Mouse (Mus musculus) layer of hippocampus, adult 8-10 months (tissue): ENCODE data around the gene Snrnp48. TPM values are rescaled to one million over a fixed set of nuclear protein-coding genes. Genes with fewer than 3 reads are reported as not detected.

Experiments used
- DNase-seq, 2 experiments: peaks; one replicate each; pipeline ENCODE4 v3.0.0; 2022; ENCODE audit warnings: low spot score in 2 of 2
- total RNA-seq, 4 experiments: library from RNA; stranded (reverse); gene quantifications; 2 replicates each; pipeline ENCODE4 v1.2.4; 2022

The Snrnp48 gene
- total RNA-seq: 10 to 100 TPM; 24.1 to 26.0 (median 24.5) TPM

GRCm38 (mm10) chr13:38204702-38205482 lies at the start of gene Snrnp48:
Gene Snrnp48, plus strand, starts transcription at chr13:38204938.
- peak; percentile 82 to 83 for DNase-seq

- no peak for DNase-seq
These were observed 49.2 kb upstream of the Snrnp48 start for GRCm38 (mm10) chr13:38155523-38155922.

GRCm38 (mm10) chr13:38157635-38158034 lies 47.1 kb upstream of the Snrnp48 start:
- no peak for DNase-seq

GRCm38 (mm10) chr13:38162002-38162401 lies 42.7 kb upstream of the Snrnp48 start:
- DNase-seq: no peak

GRCm38 (mm10) chr13:38162668-38163067 lies 42.1 kb upstream of the Snrnp48 start:
- no peak for DNase-seq

GRCm38 (mm10) chr13:38164932-38165331 lies 39.8 kb upstream of the Snrnp48 start:
- DNase-seq: no peak

- no peak for DNase-seq
These were observed 37.7 kb upstream of the Snrnp48 start for GRCm38 (mm10) chr13:38167056-38167455.

GRCm38 (mm10) chr13:38170707-38171144 lies 34.0 kb upstream of the Snrnp48 start:
- DNase-seq: no peak

- DNase-seq: no peak
These were observed 11.3 kb upstream of the Snrnp48 start for GRCm38 (mm10) chr13:38193406-38193805.

- no peak for DNase-seq
These were observed 3.3 kb upstream of the Snrnp48 start for GRCm38 (mm10) chr13:38201413-38201812.

GRCm38 (mm10) chr13:38204171-38204570 lies 567 bp upstream of the Snrnp48 start:
- DNase-seq: no peak

GRCm38 (mm10) chr13:38211122-38211521 lies 6.4 kb downstream of the Snrnp48 start:
- no peak for DNase-seq

- DNase-seq: no peak
These were observed 13.9 kb downstream of the Snrnp48 start for GRCm38 (mm10) chr13:38218686-38219085.

GRCm38 (mm10) chr13:38220331-38220730 lies 15.6 kb downstream of the Snrnp48 start:
- no peak for DNase-seq

GRCm38 (mm10) chr13:38230177-38230821 lies 25.6 kb downstream of the Snrnp48 start:
- DNase-seq: no peak

GRCm38 (mm10) chr13:38232411-38232810 lies 27.7 kb downstream of the Snrnp48 start:
- DNase-seq: no peak

- no peak for DNase-seq
These were observed 28.3 kb downstream of the Snrnp48 start for GRCm38 (mm10) chr13:38232856-38233625.

- DNase-seq: no peak
These were observed 29.9 kb downstream of the Snrnp48 start for GRCm38 (mm10) chr13:38234651-38235050.

- DNase-seq: no peak
These were observed 30.6 kb downstream of the Snrnp48 start for GRCm38 (mm10) chr13:38235370-38235769.

- DNase-seq: no peak
These were observed 43.4 kb downstream of the Snrnp48 start for GRCm38 (mm10) chr13:38248151-38248550.

- DNase-seq: no peak
These were observed 46.5 kb downstream of the Snrnp48 start for GRCm38 (mm10) chr13:38251226-38251625.

GRCm38 (mm10) chr13:38253696-38254095 lies 49.0 kb downstream of the Snrnp48 start:
- DNase-seq: peak; percentile 33 to 40
